In genomic region chr12:118854401-118854800, GRCm38 (mm10) we compare ENCODE assay signal across 8 mouse cellular contexts. TPM values are rescaled to one million over a fixed set of nuclear protein-coding genes. Genes with fewer than 3 reads are reported as not detected.
A peak's percentile ranks its signal among the peaks of the same experiment; 100 is the strongest.
DNase-seq lines count a peak whose midpoint lies in the region; ATAC-seq lines count a peak whose summit lies in the region.

No protein-coding gene starts in this region.

- H3K9me3 ChIP-seq in hindbrain, embryonic 16.5 days (ENCODE audit: control insufficient read depth, low read length): no peaks in the 10 kb centered on the region
- H3K9me3 ChIP-seq in midbrain, embryonic 15.5 days: no peaks in the 10 kb centered on the region

- no peaks in the 10 kb centered on the region for H3K36me3 ChIP-seq in hindbrain, embryonic 16.5 days (ENCODE audit: control insufficient read depth, insufficient read depth, low read length)
- H3K36me3 ChIP-seq in midbrain, embryonic 15.5 days (replicated peaks): no peaks in the 10 kb centered on the region

- peak overlapping the region; percentile 48 for H3K4me3 ChIP-seq in hindbrain, embryonic 16.5 days (ENCODE audit: low read length)
- H3K4me3 ChIP-seq in midbrain, embryonic 15.5 days: peak overlapping the region; percentile 45

- DNase-seq in embryo, embryonic 10 days (ENCODE audit: low spot score): peak; percentile 63
- no peak for DNase-seq in embryo, embryonic 9.5 days (ENCODE audit: extremely low spot score)
- peak; percentile 63 for DNase-seq in embryo, embryonic 10.5 days (ENCODE audit: low spot score)
- DNase-seq in right cerebral cortex, postnatal 25 days: no peak
- no peak for DNase-seq in thymus, postnatal 14 days
- DNase-seq in T-cell, adult 2 months (ENCODE audit: low spot score): no peak

- no peak for ATAC-seq in hindbrain, embryonic 16.5 days
- no peak; the same call in 1 of the 2 replicates for ATAC-seq in midbrain, embryonic 15.5 days (replicated peaks)

- peaks cover 7% of the 10 kb centered on the region; the same call in 1 of the 2 replicates for H3K4me1 ChIP-seq in hindbrain, embryonic 16.5 days (ENCODE audit: control insufficient read depth, insufficient read depth, low read depth, low read length)
- H3K4me1 ChIP-seq in midbrain, embryonic 15.5 days: peaks cover 14% of the 10 kb centered on the region

- H3K27ac ChIP-seq in hindbrain, embryonic 16.5 days (ENCODE audit: low read depth, low read length): no peak overlapping the region
- no peak overlapping the region for H3K27ac ChIP-seq in midbrain, embryonic 15.5 days

- peaks cover 24% of the 10 kb centered on the region for H3K27me3 ChIP-seq in hindbrain, embryonic 16.5 days (replicated peaks; ENCODE audit: control insufficient read depth, insufficient read depth, low read length)
- peaks cover 51% of the 10 kb centered on the region for H3K27me3 ChIP-seq in midbrain, embryonic 15.5 days (replicated peaks)

- 4% methylated on average over 10 of the region's 10 CpGs for WGBS in hindbrain, embryonic 16.5 days
- under 1% methylated on average over 10 of the region's 10 CpGs for WGBS in midbrain, embryonic 15.5 days

- peak overlapping the region; percentile 77 for H3K4me2 ChIP-seq in hindbrain, embryonic 16.5 days (ENCODE audit: low read length)
- peak overlapping the region; percentile 73 for H3K4me2 ChIP-seq in midbrain, embryonic 15.5 days

- peak overlapping the region; percentile 61; the same call in 1 of the 2 replicates for H3K9ac ChIP-seq in hindbrain, embryonic 16.5 days (ENCODE audit: low read depth, low read length)
- H3K9ac ChIP-seq in midbrain, embryonic 15.5 days: 0 out of 2 replicates have a peak overlapping the region, but pooled peaks have one; percentile 39

RNA-seq across cellular contexts. Expression of gene Sp8, which starts 8.3 kb away (rescaled TPM):
- 1.6 and 2.5 TPM in 2 replicates for polyA plus RNA-seq in hindbrain, embryonic 16.5 days (2015; fragmentation: Nextera tagmentation; extraction: Ambion mirVana)
- 2.8 and 3.5 TPM in 2 replicates for polyA plus RNA-seq in midbrain, embryonic 15.5 days (2015; fragmentation: Nextera tagmentation; extraction: Ambion mirVana)

Comparison
In these comparisons a context has a peak if more than half of its experiments do, and no peak if none do; other contexts are left out.
1. DNase-seq: peak in embryo, embryonic 10 days (single experiment) and embryo, embryonic 10.5 days (single experiment); none in embryo, embryonic 9.5 days (single experiment), right cerebral cortex, postnatal 25 days (single experiment), thymus, postnatal 14 days (single experiment) and T-cell, adult 2 months (single experiment).